Mouse (Mus musculus) ES-E14 (cell line): Measurements from ENCODE around the gene Drc7.

Experiments used
- CHD2 ChIP-seq: IDR thresholded peaks from 2 replicates; pipeline ENCODE4 v1.6.1; 2014; ENCODE audit warnings: mild to moderate bottlenecking, low read depth, low read length, inconsistent platforms
- HCFC1 ChIP-seq: IDR thresholded peaks from 2 replicates; pipeline ENCODE4 v1.6.1; 2012; ENCODE audit warnings: low read length, inconsistent platforms, borderline replicate concordance; ENCODE audit not compliant: insufficient read depth
- ZNF384 ChIP-seq: IDR thresholded peaks from 2 replicates; pipeline ENCODE4 v1.6.1; 2012; ENCODE audit warnings: low read depth, low read length, inconsistent platforms

GRCm38 (mm10) chr8:95127658-95128057 lies 72.8 kb downstream of the Drc7 start:
- TF ChIP-seq HCFC1 = no peak
- TF ChIP-seq CHD2 = no peak
- no peak for TF ChIP-seq ZNF384
